Mouse (Mus musculus) CH12.LX (cell line): Measurements from ENCODE around the gene Med8. TPM values are rescaled to one million over a fixed set of nuclear protein-coding genes. Genes with fewer than 3 reads are reported as not detected.

Source experiments
- DNase-seq: peaks from one replicate; pipeline ENCODE4 v3.0.0-alpha.2; 2013; ENCODE audit errors: extremely low read depth
- H3K27ac ChIP-seq: 2 replicates; pipeline ENCODE4 v1.5.1; 2012; ENCODE audit warnings: low read depth, mild to moderate bottlenecking, control low read depth, moderate library complexity; ENCODE audit not compliant: insufficient read depth
- H3K27me3 ChIP-seq: replicated peaks from 2 replicates; pipeline ENCODE3; 2012; ENCODE audit warnings: inconsistent platforms
- H3K36me3 ChIP-seq, 2 experiments: replicated peaks in 1 of 2; 2 replicates each; pipeline versions ENCODE3 to v1.6.1; 2012; ENCODE audit warnings: inconsistent platforms in 1 of 2, low read length in 1 of 2, mild to moderate bottlenecking in 1 of 2, mixed read lengths in 1 of 2, moderate library complexity in 1 of 2; ENCODE audit not compliant: control insufficient read depth in 1 of 2, insufficient read depth in 1 of 2
- H3K4me1 ChIP-seq, 2 experiments: 2 replicates each; pipeline ENCODE4 v1.6.1; 2012; ENCODE audit warnings: inconsistent platforms in 1 of 2, moderate library complexity in 1 of 2; ENCODE audit not compliant: insufficient read depth in 2 of 2, control insufficient read depth in 1 of 2
- H3K4me2 ChIP-seq: 2 replicates; pipeline ENCODE4 v1.6.1; 2012; ENCODE audit warnings: low read depth, mild to moderate bottlenecking, control low read depth; ENCODE audit not compliant: poor library complexity, insufficient read depth, severe bottlenecking
- H3K4me3 ChIP-seq, 3 experiments: fragments of 150-350 bp in 1 of 3; sonication (generic) in 1 of 3; replicated peaks in 1 of 3; 2 replicates each; pipeline versions ENCODE3 to v1.5.1; 2011 to 2012; ENCODE audit warnings: low read depth in 2 of 3, low read length in 2 of 3, mild to moderate bottlenecking in 2 of 3, moderate library complexity in 2 of 3, control low read depth in 1 of 3, improper control_type of control experiment in 1 of 3, inconsistent platforms in 1 of 3, mixed read lengths in 1 of 3; ENCODE audit not compliant: poor library complexity in 1 of 3
- H3K79me2 ChIP-seq: replicated peaks from 2 replicates; pipeline ENCODE4 v1.6.1; 2012; ENCODE audit warnings: mild to moderate bottlenecking, moderate library complexity; ENCODE audit not compliant: control insufficient read depth, poor library complexity, insufficient read depth, severe bottlenecking; ENCODE audit errors: extremely low read depth
- H3K9ac ChIP-seq: 2 replicates; pipeline ENCODE4 v1.6.1; 2012; ENCODE audit warnings: low read depth, mild to moderate bottlenecking, control low read depth, moderate library complexity; ENCODE audit not compliant: insufficient read depth
- H3K9me3 ChIP-seq: replicated peaks from 2 replicates; pipeline ENCODE3; 2012; ENCODE audit warnings: low read length, inconsistent platforms, mixed read lengths
- BHLHE40 ChIP-seq: IDR thresholded peaks from 2 replicates; pipeline ENCODE4 v1.6.1; 2011; ENCODE audit warnings: mild to moderate bottlenecking, low read depth, low read length, improper control_type of control experiment
- E2F4 ChIP-seq: IDR thresholded peaks from 2 replicates; pipeline ENCODE4 v1.6.1; 2011; ENCODE audit warnings: low read depth, low read length, improper control_type of control experiment; ENCODE audit not compliant: insufficient replicate concordance
- ELF1 ChIP-seq: IDR thresholded peaks from 2 replicates; pipeline ENCODE4 v1.6.1; 2014; ENCODE audit warnings: low read depth, mild to moderate bottlenecking, inconsistent platforms, low read length, improper control_type of control experiment
- ETS1 ChIP-seq: conservative IDR thresholded peaks from 2 replicates; pipeline ENCODE4 v1.6.1; 2012; ENCODE audit warnings: low read depth, mild to moderate bottlenecking, inconsistent platforms, low read length, improper control_type of control experiment, moderate library complexity
- GABPA ChIP-seq: IDR thresholded peaks from 2 replicates; pipeline ENCODE4 v1.6.1; 2012; ENCODE audit warnings: low read depth, low read length, improper control_type of control experiment, inconsistent platforms; ENCODE audit not compliant: insufficient replicate concordance
- JUND ChIP-seq: conservative IDR thresholded peaks from 2 replicates; pipeline ENCODE4 v1.6.1; 2011; ENCODE audit warnings: low read depth, low read length, improper control_type of control experiment
- KAT2A ChIP-seq: IDR thresholded peaks from 2 replicates; pipeline ENCODE4 v1.6.1; 2012; ENCODE audit warnings: low read length, improper control_type of control experiment, inconsistent platforms; ENCODE audit not compliant: insufficient replicate concordance
- MAFK ChIP-seq: IDR thresholded peaks from 2 replicates; pipeline ENCODE4 v1.6.1; 2011; ENCODE audit warnings: low read length, improper control_type of control experiment; ENCODE audit not compliant: insufficient replicate concordance
- MAX ChIP-seq: IDR thresholded peaks from 2 replicates; pipeline ENCODE4 v1.6.1; 2011; ENCODE audit warnings: low read length, improper control_type of control experiment
- MAZ ChIP-seq: IDR thresholded peaks from 2 replicates; pipeline ENCODE4 v1.6.1; 2012; ENCODE audit warnings: low read depth, mild to moderate bottlenecking, inconsistent platforms, low read length, improper control_type of control experiment, moderate library complexity
- MXI1 ChIP-seq: IDR thresholded peaks from 2 replicates; pipeline ENCODE4 v1.6.1; 2011; ENCODE audit warnings: mild to moderate bottlenecking, low read depth, low read length, improper control_type of control experiment
- MYC ChIP-seq: IDR thresholded peaks from 2 replicates; pipeline ENCODE4 v1.6.1; 2011; ENCODE audit warnings: low read depth, mild to moderate bottlenecking, improper control_type of control experiment, low read length
- NELFE ChIP-seq: IDR thresholded peaks from 2 replicates; pipeline ENCODE4 v1.6.1; 2011; ENCODE audit warnings: low read depth, low read length, improper control_type of control experiment
- PAX5 ChIP-seq: IDR thresholded peaks from 2 replicates; pipeline ENCODE4 v1.6.1; 2012; ENCODE audit warnings: low read length, inconsistent platforms, mixed read lengths
- POLR2AphosphoS2 ChIP-seq: IDR thresholded peaks from 2 replicates; pipeline ENCODE4 v1.6.1; 2011; ENCODE audit warnings: low read depth, low read length, improper control_type of control experiment
- RCOR1 ChIP-seq: conservative IDR thresholded peaks from 2 replicates; pipeline ENCODE4 v1.6.1; 2012; ENCODE audit warnings: low read depth, mild to moderate bottlenecking, inconsistent platforms, low read length, improper control_type of control experiment
- SIN3A ChIP-seq: IDR thresholded peaks from 2 replicates; pipeline ENCODE4 v1.6.1; 2012; ENCODE audit warnings: low read length, improper control_type of control experiment, inconsistent platforms
- TBP ChIP-seq: conservative IDR thresholded peaks from 2 replicates; pipeline ENCODE4 v1.6.1; 2011; ENCODE audit warnings: low read depth, low read length, improper control_type of control experiment
- UBTF ChIP-seq: IDR thresholded peaks from 2 replicates; pipeline ENCODE4 v1.6.1; 2012; ENCODE audit warnings: low read depth, mild to moderate bottlenecking, inconsistent platforms, low read length, improper control_type of control experiment, moderate library complexity
- ZKSCAN1 ChIP-seq: IDR thresholded peaks from 2 replicates; pipeline ENCODE4 v1.6.1; 2012; ENCODE audit warnings: low read depth, inconsistent platforms, low read length, improper control_type of control experiment, borderline replicate concordance
- ZMIZ1 ChIP-seq: IDR thresholded peaks from 2 replicates; pipeline ENCODE4 v1.6.1; 2012; ENCODE audit warnings: low read depth, mild to moderate bottlenecking, inconsistent platforms, low read length, improper control_type of control experiment
- dilution Hi-C: fragments of 300-500 bp; cut with MboI; formaldehyde crosslinking; loops from 2 replicates; pipeline ENCODE4 v1.14.3; 2020; ENCODE audit warnings: low sequenced_read_pairs; ENCODE audit not compliant: extremely low pct_unique_long_range_greater_than_20kb, extremely low pct_ligation_motif_present
- in situ Hi-C: fragments of 300-500 bp; cut with MboI; formaldehyde crosslinking; loops from 3 replicates; pipeline ENCODE4 v1.14.3; 2019; ENCODE audit warnings: low sequenced_read_pairs, low pct_ligation_motif_present, low pct_unique_long_range_greater_than_20kb, mixed read lengths
- polyA plus RNA-seq: library from polyadenylated mRNA; unstranded; fragments of >175 nt; gene quantifications from 2 replicates; pipeline ENCODE4 v1.2.1, GENCODE M21; 2012; ENCODE audit warnings: low read depth; ENCODE audit not compliant: insufficient read length
- total RNA-seq, 2 experiments: library from RNA; depleted of rRNA; stranded (reverse); fragments of 300-350 nt in 1 of 2; fragments of >200 nt in 1 of 2; gene quantifications; 2 replicates each; pipeline ENCODE4 v1.2.3; 2012 to 2014

Med8 gene
- total and polyA plus RNA-seq, 3 experiments = 102 to 152 (median 109) TPM

GRCm38 (mm10) chr4:118427768-118428451 is 18.8 kb downstream of the Med8 start, which contains the start of gene Elovl1 (continued):
- TF ChIP-seq NELFE = peak; percentile 72
- TF ChIP-seq POLR2AphosphoS2 = no peak
- TF ChIP-seq MAZ = peak; percentile 74; the same call in 1 of the 2 replicates
- TF ChIP-seq ZMIZ1 = 0 out of 2 replicates have a peak, but pooled peaks have one; percentile 6
- 0 out of 2 replicates have a peak, but pooled peaks have one; percentile 29 for TF ChIP-seq TBP
- TF ChIP-seq JUND = no peak
- TF ChIP-seq ETS1 = no peak

- H3K9ac ChIP-seq = peak overlapping the region; percentile 70
- peaks cover 35 to 44% of the 10 kb centered on the region in 2 experiments for H3K36me3 ChIP-seq
- H3K27ac ChIP-seq = peak overlapping the region; percentile 55
- H3K27me3 ChIP-seq = no peaks in the 10 kb centered on the region
- peak; percentile 34 for DNase-seq
- dilution Hi-C loops = no loop called here
- no peaks in the 10 kb centered on the region for H3K9me3 ChIP-seq
- peaks cover 13 to 44% of the 10 kb centered on the region in 2 experiments for H3K4me1 ChIP-seq
- in situ Hi-C loops = no loop called here
- H3K4me2 ChIP-seq = peak overlapping the region; percentile 91
- H3K4me3 ChIP-seq = peak overlapping the region; percentile 71 to 92 (median 91)
- H3K79me2 ChIP-seq = peaks cover 24% of the 10 kb centered on the region
- TF ChIP-seq BHLHE40 (peak; percentile 89), MAFK (no peak), ETS1 (no peak), UBTF (no peak), MAX (peak; percentile 77), ELF1 (no peak), MXI1 (peak; percentile 83), MYC (peak; percentile 87), GABPA (no peak), PAX5 (no peak), ZKSCAN1 (no peak), RCOR1 (no peak), SIN3A (peak; percentile 64), KAT2A (no peak), TBP (no peak), E2F4 (no peak), NELFE (no peak), JUND (no peak)
- TF ChIP-seq, all 38 proteins: peak for 5
Observed at GRCm38 (mm10) chr4:118428531-118429214, 19.5 kb downstream of the Med8 start.
